Mouse (Mus musculus): ENCODE results near the gene Dnm3. TPM values are rescaled to one million over a fixed set of nuclear protein-coding genes. Genes with fewer than 3 reads are reported as not detected.

Gene Dnm3
- polyA plus RNA-seq, 1 experiment, result 3.0 TPM

GRCm38 (mm10) chr1:162142285-162142684, 335.5 kb downstream of the Dnm3 start:
- H3K27ac ChIP-seq (replicated peaks; ENCODE audit: low read depth, low read length), result no peak overlapping the region
- no peak overlapping the region for H3K4me3 ChIP-seq (ENCODE audit: insufficient read depth, low read depth, low read length)
- H3K4me1 ChIP-seq (ENCODE audit: control insufficient read depth, insufficient read depth, insufficient read length, low read length), result no peaks in the 10 kb centered on the region

- no peak overlapping the region for H3K27ac ChIP-seq (replicated peaks; ENCODE audit: low read depth, low read length)
- no peak overlapping the region for H3K4me3 ChIP-seq (ENCODE audit: insufficient read depth, low read depth, low read length)
- H3K4me1 ChIP-seq (ENCODE audit: control insufficient read depth, insufficient read depth, insufficient read length, low read length), result no peaks in the 10 kb centered on the region
These were observed 341.5 kb downstream of the Dnm3 start for GRCm38 (mm10) chr1:162136328-162136727.

- Histone ChIP-seq H3K27ac (replicated peaks; ENCODE audit: low read depth, low read length) (no peak overlapping the region), H3K4me3 (ENCODE audit: insufficient read depth, low read depth, low read length) (no peak overlapping the region), H3K4me1 (ENCODE audit: control insufficient read depth, insufficient read depth, insufficient read length, low read length) (no peaks in the 10 kb centered on the region)
These were observed 342.2 kb downstream of the Dnm3 start for GRCm38 (mm10) chr1:162135451-162136213.

- no peak overlapping the region for H3K27ac ChIP-seq (replicated peaks; ENCODE audit: low read depth, low read length)
- no peaks in the 10 kb centered on the region for H3K4me1 ChIP-seq (ENCODE audit: control insufficient read depth, insufficient read depth, insufficient read length, low read length)
- no peak overlapping the region for H3K4me3 ChIP-seq (ENCODE audit: insufficient read depth, low read depth, low read length)
These were observed 343.2 kb downstream of the Dnm3 start for GRCm38 (mm10) chr1:162134651-162135066.

GRCm38 (mm10) chr1:162132908-162133641, 344.8 kb downstream of the Dnm3 start:
- Histone ChIP-seq H3K27ac (replicated peaks; ENCODE audit: low read depth, low read length) (no peak overlapping the region; the same call in 1 of the 2 replicates), H3K4me3 (ENCODE audit: insufficient read depth, low read depth, low read length) (no peak overlapping the region), H3K4me1 (ENCODE audit: control insufficient read depth, insufficient read depth, insufficient read length, low read length) (no peaks in the 10 kb centered on the region)

GRCm38 (mm10) chr1:162126856-162127792, 350.7 kb downstream of the Dnm3 start:
- no peak overlapping the region for H3K4me3 ChIP-seq (ENCODE audit: insufficient read depth, low read depth, low read length)
- no peaks in the 10 kb centered on the region for H3K4me1 ChIP-seq (ENCODE audit: control insufficient read depth, insufficient read depth, insufficient read length, low read length)
- no peak overlapping the region for H3K27ac ChIP-seq (replicated peaks; ENCODE audit: low read depth, low read length)

- Histone ChIP-seq H3K4me3 (ENCODE audit: insufficient read depth, low read depth, low read length) (no peak overlapping the region), H3K4me1 (ENCODE audit: control insufficient read depth, insufficient read depth, insufficient read length, low read length) (no peaks in the 10 kb centered on the region), H3K27ac (replicated peaks; ENCODE audit: low read depth, low read length) (no peak overlapping the region)
These were observed 353.4 kb downstream of the Dnm3 start for GRCm38 (mm10) chr1:162124396-162124795.

GRCm38 (mm10) chr1:162121441-162122200, 356.2 kb downstream of the Dnm3 start:
- no peak overlapping the region for H3K4me3 ChIP-seq (ENCODE audit: insufficient read depth, low read depth, low read length)
- no peak overlapping the region for H3K27ac ChIP-seq (replicated peaks; ENCODE audit: low read depth, low read length)
- no peaks in the 10 kb centered on the region for H3K4me1 ChIP-seq (ENCODE audit: control insufficient read depth, insufficient read depth, insufficient read length, low read length)

GRCm38 (mm10) chr1:162109437-162109813, 368.4 kb downstream of the Dnm3 start:
- H3K27ac ChIP-seq (replicated peaks; ENCODE audit: low read depth, low read length), result no peak overlapping the region
- H3K4me3 ChIP-seq (ENCODE audit: insufficient read depth, low read depth, low read length), result no peak overlapping the region

GRCm38 (mm10) chr1:162108726-162109436, 369.0 kb downstream of the Dnm3 start:
- Histone ChIP-seq H3K27ac (replicated peaks; ENCODE audit: low read depth, low read length) (no peak overlapping the region), H3K4me3 (ENCODE audit: insufficient read depth, low read depth, low read length) (no peak overlapping the region), H3K4me1 (ENCODE audit: control insufficient read depth, insufficient read depth, insufficient read length, low read length) (no peaks in the 10 kb centered on the region)

More at GRCm38 (mm10) chr1:162109437-162109813, 368.4 kb downstream of the Dnm3 start:
- no peaks in the 10 kb centered on the region for H3K4me1 ChIP-seq (ENCODE audit: control insufficient read depth, insufficient read depth, insufficient read length, low read length)

GRCm38 (mm10) chr1:162108181-162108671, 369.6 kb downstream of the Dnm3 start:
- Histone ChIP-seq H3K27ac (replicated peaks; ENCODE audit: low read depth, low read length) (no peak overlapping the region), H3K4me1 (ENCODE audit: control insufficient read depth, insufficient read depth, insufficient read length, low read length) (no peaks in the 10 kb centered on the region), H3K4me3 (ENCODE audit: insufficient read depth, low read depth, low read length) (no peak overlapping the region)

GRCm38 (mm10) chr1:162107011-162107606, 370.7 kb downstream of the Dnm3 start:
- H3K27ac ChIP-seq (replicated peaks; ENCODE audit: low read depth, low read length), result no peak overlapping the region
- H3K4me1 ChIP-seq (ENCODE audit: control insufficient read depth, insufficient read depth, insufficient read length, low read length), result no peaks in the 10 kb centered on the region
- no peak overlapping the region for H3K4me3 ChIP-seq (ENCODE audit: insufficient read depth, low read depth, low read length)

- no peak overlapping the region for H3K4me3 ChIP-seq (ENCODE audit: insufficient read depth, low read depth, low read length)
- no peak overlapping the region for H3K27ac ChIP-seq (replicated peaks; ENCODE audit: low read depth, low read length)
- H3K4me1 ChIP-seq (ENCODE audit: control insufficient read depth, insufficient read depth, insufficient read length, low read length), result peaks cover 3% of the 10 kb centered on the region; the same call in 1 of the 2 replicates
These were observed 376.6 kb downstream of the Dnm3 start for GRCm38 (mm10) chr1:162100961-162101830.
